Mouse (Mus musculus): ENCODE data around the gene Pced1b. TPM values are rescaled to one million over a fixed set of nuclear protein-coding genes. Genes with fewer than 3 reads are reported as not detected.

Pced1b gene
- polyA plus RNA-seq, 1 experiment from 2014 or later, result 6.4 TPM

DNA sequence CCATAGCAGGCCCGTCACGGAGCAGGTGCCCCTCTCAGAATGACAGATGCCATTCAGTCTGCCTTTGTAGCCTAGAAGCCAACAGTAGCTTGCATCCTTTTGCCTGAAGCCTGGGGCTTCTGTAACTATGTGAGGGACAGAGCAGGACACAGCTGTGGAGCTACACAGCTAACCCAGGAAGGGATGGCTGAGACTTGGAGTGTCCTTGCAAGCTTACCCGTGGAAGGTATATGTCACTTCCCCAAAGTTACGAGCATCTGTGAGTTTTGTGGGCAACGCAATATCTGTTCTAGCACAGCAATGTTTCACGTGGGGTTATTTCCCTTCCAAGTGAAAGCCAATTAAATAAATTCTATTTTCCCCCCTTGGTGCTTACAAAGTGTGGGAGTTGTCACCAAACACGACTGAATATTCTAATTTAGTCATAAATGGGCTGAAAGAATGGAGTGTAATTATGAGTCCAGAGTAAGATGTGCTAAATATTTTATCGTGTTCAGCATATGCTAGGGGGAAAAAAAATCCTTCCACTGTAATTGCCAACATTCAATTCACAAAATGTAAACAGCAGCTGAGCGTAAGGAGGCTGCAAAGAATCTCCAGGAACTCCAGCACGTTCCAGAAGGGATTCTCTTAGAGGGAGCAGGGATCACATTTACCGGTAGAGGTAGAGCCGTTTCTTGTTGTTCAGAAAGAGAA lies 168.0 kb downstream of the Pced1b start:
- no peak overlapping the region for H3K4me3 ChIP-seq
- no peak overlapping the region for H3K27ac ChIP-seq
- H3K27me3 ChIP-seq (replicated peaks), result no peaks in the 10 kb centered on the region; the same call in 1 of the 2 replicates
- H3K9ac ChIP-seq, result no peak overlapping the region
- H3K4me2 ChIP-seq, result no peak overlapping the region
- no peaks in the 10 kb centered on the region for H3K36me3 ChIP-seq
- WGBS (ENCODE audit: insufficient replicate concordance), result 68% methylated on average over 12 of the region's 12 CpGs
- H3K9me3 ChIP-seq (replicated peaks), result no peaks in the 10 kb centered on the region
- H3K4me1 ChIP-seq, result peaks cover 2% of the 10 kb centered on the region; the same call in 1 of the 2 replicates
- ATAC-seq, result no peak

DNA sequence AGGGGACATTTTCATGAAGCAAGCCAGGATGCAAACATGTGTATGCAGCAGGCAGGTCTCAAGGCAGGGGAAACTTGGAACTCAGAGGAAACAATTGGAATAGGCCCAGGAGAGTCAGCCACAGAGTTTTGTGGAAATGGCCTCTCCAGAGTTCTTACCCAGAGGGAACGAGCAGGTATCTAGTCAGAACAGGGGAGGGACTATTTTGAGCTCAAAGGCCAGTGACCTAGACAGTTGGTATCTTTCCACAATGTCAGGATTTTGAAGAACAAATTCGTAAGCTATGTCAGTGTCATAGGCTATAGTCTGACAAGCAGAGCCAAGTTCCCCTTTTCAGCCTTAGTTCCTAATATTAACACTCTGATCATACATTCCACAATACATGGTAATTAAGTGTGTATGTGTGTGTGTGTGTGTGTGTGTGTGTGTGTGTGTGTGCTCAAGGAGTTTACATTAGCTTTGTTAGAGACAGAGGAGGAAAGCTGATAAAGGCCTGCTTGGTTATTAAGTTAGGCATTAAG lies 168.6 kb downstream of the Pced1b start:
- H3K27me3 ChIP-seq (replicated peaks), result no peaks in the 10 kb centered on the region
- H3K27ac ChIP-seq, result no peak overlapping the region
- no peak overlapping the region for H3K4me3 ChIP-seq
- no peak overlapping the region for H3K4me2 ChIP-seq
- H3K9me3 ChIP-seq (replicated peaks), result no peaks in the 10 kb centered on the region
- WGBS (ENCODE audit: insufficient replicate concordance), result 28% methylated on average over 2 of the region's 2 CpGs
- H3K4me1 ChIP-seq, result peaks cover 2% of the 10 kb centered on the region; the same call in 1 of the 2 replicates
- ATAC-seq, result no peak
- no peak overlapping the region for H3K9ac ChIP-seq
- no peaks in the 10 kb centered on the region for H3K36me3 ChIP-seq

DNA sequence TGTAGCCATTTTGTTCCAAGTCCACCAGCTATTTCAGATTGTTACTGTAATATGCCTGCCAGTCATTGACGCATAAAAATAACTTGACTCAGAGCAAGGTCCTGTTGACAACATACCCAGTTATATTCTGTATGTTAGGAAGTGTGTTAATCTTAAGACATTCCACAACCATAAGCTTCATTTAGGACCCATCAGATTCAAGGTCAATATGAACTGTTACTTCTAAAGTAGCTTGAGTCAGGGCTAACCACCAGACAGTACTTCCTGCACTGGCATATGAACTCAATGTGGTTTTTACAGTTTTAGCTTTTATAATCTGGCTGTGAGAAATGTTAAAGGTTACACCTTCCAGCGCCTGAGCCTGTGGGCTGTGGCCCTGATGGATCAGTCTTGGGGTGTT lies 173.4 kb downstream of the Pced1b start:
- H3K9ac ChIP-seq, result no peak overlapping the region
- no peak for ATAC-seq
- no peak overlapping the region for H3K27ac ChIP-seq
- peaks cover 4% of the 10 kb centered on the region; the same call in 1 of the 2 replicates for H3K27me3 ChIP-seq (replicated peaks)
- H3K4me3 ChIP-seq, result no peak overlapping the region
- H3K9me3 ChIP-seq (replicated peaks), result no peaks in the 10 kb centered on the region
- H3K4me2 ChIP-seq, result no peak overlapping the region
- peaks cover 12% of the 10 kb centered on the region for H3K4me1 ChIP-seq
- H3K36me3 ChIP-seq, result no peaks in the 10 kb centered on the region
- WGBS (ENCODE audit: insufficient replicate concordance), result 68% methylated on average over 2 of the region's 2 CpGs

DNA sequence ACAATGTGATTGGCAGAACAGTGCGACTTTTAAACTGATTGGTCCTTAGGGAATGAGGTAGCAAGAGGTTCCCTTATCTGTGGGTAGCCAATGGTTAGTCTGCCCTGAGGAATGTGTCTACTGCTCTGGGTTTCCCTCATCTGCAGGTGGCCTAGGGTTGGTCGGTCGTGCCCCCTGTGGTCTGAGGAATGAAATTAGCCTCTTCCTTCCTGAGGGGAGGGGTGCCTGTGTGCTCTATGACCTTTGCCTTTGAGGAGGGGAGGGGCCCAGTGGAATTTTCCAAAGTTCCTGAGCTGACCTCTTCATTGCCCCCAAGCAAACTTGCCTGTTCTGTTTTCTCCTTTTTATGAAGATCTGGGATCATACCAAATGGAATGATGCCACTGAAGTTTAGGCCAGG lies 174.6 kb downstream of the Pced1b start:
- H3K4me2 ChIP-seq, result no peak overlapping the region
- no peaks in the 10 kb centered on the region for H3K36me3 ChIP-seq
- peaks cover 4% of the 10 kb centered on the region; the same call in 1 of the 2 replicates for H3K27me3 ChIP-seq (replicated peaks)
- no peak overlapping the region for H3K27ac ChIP-seq
- no peak overlapping the region for H3K4me3 ChIP-seq
- peaks cover 10% of the 10 kb centered on the region for H3K4me1 ChIP-seq
- no peaks in the 10 kb centered on the region for H3K9me3 ChIP-seq (replicated peaks)
- WGBS (ENCODE audit: insufficient replicate concordance), result 45% methylated on average over 3 of the region's 3 CpGs
- H3K9ac ChIP-seq, result no peak overlapping the region
- no peak for ATAC-seq

DNA sequence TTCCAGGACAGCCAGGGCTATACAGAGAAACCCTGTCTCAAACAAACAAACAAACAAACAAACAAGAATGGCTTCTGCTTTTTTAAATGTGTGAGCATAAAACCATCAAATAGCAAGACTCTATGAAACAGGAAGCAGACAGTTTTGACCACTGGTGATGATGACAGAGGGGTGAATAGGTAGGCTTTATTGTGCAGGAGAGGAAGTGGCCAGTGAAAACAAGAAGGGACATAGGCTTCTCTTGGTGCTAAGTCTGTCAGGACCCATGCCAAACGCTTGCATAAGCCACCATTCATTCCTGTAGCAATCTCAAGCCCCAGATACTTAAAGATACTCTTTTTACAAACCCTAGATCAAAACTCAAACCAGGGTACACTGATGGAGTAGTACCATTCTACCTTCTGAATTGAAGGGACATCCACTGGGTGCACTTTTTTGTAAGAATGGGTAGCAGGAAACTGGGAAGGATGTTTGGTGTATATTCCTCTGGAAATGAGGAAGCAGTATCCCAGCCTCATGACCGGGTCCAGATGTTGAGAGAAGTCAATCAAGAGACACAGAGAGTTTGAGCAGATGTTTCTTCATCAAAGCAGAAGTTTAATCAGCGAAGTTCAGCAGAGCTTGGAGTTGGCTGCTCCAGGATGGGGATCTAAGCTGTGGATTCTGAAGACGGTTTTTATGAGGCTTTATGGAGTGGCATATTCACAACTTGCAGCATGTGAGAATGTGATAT lies 175.5 kb downstream of the Pced1b start:
- Histone ChIP-seq H3K27ac (no peak overlapping the region), H3K9ac (no peak overlapping the region), H3K4me1 (peaks cover 10% of the 10 kb centered on the region), H3K4me2 (no peak overlapping the region), H3K36me3 (no peaks in the 10 kb centered on the region), H3K27me3 (replicated peaks) (peaks cover 4% of the 10 kb centered on the region; the same call in 1 of the 2 replicates), H3K9me3 (replicated peaks) (no peaks in the 10 kb centered on the region), H3K4me3 (no peak overlapping the region)
- WGBS (ENCODE audit: insufficient replicate concordance), result 34% methylated on average over 4 of the region's 4 CpGs
- ATAC-seq, result no peak

DNA sequence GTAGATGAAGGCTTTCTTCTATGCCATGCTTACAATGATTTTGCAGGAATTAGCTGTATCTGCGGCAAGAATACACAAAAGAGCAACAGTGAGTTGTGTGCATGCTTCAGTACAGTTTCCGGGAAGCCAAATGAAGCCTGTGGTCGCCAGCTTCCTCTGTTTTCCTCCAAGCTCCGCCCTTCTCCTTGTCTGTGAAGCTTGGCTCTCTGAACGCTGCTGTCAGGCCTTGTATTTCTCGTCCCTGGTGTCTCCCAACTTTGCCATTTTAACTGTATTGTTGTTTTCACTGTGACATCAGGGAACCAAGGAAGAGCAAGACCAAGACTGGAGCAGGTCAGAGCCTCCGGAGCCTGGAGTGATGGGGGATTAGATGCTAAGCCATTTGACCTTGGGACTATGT lies 177.5 kb downstream of the Pced1b start:
- Histone ChIP-seq H3K27ac (no peak overlapping the region), H3K4me2 (no peak overlapping the region), H3K27me3 (replicated peaks) (peaks cover 4% of the 10 kb centered on the region; the same call in 1 of the 2 replicates), H3K36me3 (no peaks in the 10 kb centered on the region), H3K9me3 (replicated peaks) (no peaks in the 10 kb centered on the region), H3K4me3 (no peak overlapping the region), H3K4me1 (peaks cover 10% of the 10 kb centered on the region), H3K9ac (no peak overlapping the region)
- no peak for ATAC-seq
- 31% methylated on average over 7 of the region's 7 CpGs for WGBS (ENCODE audit: insufficient replicate concordance)

DNA sequence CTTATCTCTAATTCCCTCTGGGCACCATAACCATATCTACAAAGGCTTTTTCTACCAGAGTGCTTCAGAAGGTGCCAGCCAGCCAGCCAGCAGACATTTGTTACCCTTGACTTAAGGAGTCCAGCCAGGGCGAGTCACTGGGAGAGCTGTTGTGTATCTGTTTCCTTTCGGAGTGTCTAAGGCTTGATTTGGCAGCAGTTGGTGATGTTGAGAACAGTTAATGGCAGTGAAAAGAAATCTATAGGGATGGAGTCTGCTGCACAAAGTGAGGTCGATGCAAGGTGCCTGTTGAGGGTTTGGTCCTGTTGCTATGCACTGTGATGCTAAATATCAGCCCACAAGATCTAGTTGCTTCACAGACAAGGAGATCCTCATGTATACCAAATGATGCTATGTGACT lies 178.1 kb downstream of the Pced1b start:
- no peaks in the 10 kb centered on the region for H3K9me3 ChIP-seq (replicated peaks)
- 59% methylated on average over 3 of the region's 3 CpGs for WGBS (ENCODE audit: insufficient replicate concordance)
- ATAC-seq, result no peak
- H3K27me3 ChIP-seq (replicated peaks), result peaks cover 4% of the 10 kb centered on the region; the same call in 1 of the 2 replicates
- no peak overlapping the region for H3K4me2 ChIP-seq
- H3K4me3 ChIP-seq, result no peak overlapping the region
- H3K4me1 ChIP-seq, result peaks cover 10% of the 10 kb centered on the region
- H3K27ac ChIP-seq, result no peak overlapping the region
- no peak overlapping the region for H3K9ac ChIP-seq
- no peaks in the 10 kb centered on the region for H3K36me3 ChIP-seq

DNA sequence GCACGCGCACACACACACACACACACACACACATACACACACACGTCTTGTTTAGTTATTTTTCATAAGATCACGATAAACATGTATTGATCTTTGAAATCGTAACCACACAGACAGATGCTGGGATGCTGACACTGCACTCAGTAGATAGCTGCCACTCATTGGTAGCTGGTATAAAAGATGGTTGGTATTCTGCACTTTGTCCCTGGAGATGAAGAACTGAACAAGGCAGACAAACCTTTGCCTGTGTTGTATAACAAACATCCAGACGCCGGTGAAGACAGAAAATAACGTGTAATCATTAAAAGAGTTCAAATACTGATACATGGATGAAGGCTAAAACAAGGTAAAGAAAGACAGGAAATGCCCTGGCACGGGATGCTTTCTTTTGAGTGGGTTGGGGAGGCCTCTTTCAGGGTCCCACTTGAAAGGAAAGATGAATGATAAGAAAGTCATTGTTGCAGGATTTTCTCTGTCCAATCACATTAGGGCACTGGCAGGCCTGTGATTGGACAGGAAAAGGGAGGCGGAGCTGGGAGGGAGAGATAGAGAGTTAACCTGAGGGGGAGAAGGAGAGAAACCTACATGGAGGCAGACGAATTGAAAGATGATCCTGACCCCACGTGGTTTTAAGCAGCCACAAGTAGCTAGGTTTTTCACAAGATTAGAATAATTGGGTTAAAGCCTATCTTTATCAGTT lies 182.4 kb downstream of the Pced1b start:
- ATAC-seq, result no peak
- H3K27me3 ChIP-seq (replicated peaks), result peaks cover 2% of the 10 kb centered on the region; the same call in 1 of the 2 replicates
- H3K4me3 ChIP-seq, result no peak overlapping the region
- no peaks in the 10 kb centered on the region for H3K9me3 ChIP-seq (replicated peaks)
- H3K27ac ChIP-seq, result no peak overlapping the region
- 68% methylated on average over 12 of the region's 12 CpGs for WGBS (ENCODE audit: insufficient replicate concordance)
- H3K36me3 ChIP-seq, result no peaks in the 10 kb centered on the region
- no peak overlapping the region for H3K4me2 ChIP-seq
- H3K4me1 ChIP-seq, result peaks cover 8% of the 10 kb centered on the region
- H3K9ac ChIP-seq, result no peak overlapping the region

DNA sequence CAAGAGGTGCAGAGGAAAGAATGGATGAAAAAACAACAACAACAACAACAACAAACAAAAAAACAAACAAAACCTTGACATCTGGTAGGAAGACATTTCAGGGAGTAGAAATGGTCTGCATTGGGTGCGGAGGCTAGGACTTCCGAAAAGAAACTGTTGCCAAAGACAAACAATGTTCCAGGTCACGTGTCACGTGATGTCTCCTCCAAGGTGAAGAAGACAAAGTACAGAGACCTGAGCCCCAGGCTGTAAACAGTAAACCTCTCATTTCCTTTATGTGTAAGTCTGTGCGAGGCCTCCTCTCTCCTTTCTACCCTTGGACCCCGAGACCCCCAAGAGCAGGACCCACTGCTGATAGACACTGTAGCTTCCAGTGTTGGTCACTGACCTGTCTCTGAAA lies 184.6 kb downstream of the Pced1b start:
- H3K4me1 ChIP-seq, result peaks cover 3% of the 10 kb centered on the region; the same call in 1 of the 2 replicates
- no peaks in the 10 kb centered on the region for H3K27me3 ChIP-seq (replicated peaks)
- no peak overlapping the region for H3K9ac ChIP-seq
- H3K36me3 ChIP-seq, result no peaks in the 10 kb centered on the region
- no peak overlapping the region for H3K27ac ChIP-seq
- 73% methylated on average over 6 of the region's 6 CpGs for WGBS (ENCODE audit: insufficient replicate concordance)
- no peak overlapping the region for H3K4me2 ChIP-seq
- H3K4me3 ChIP-seq, result no peak overlapping the region
- no peaks in the 10 kb centered on the region for H3K9me3 ChIP-seq (replicated peaks)
- no peak for ATAC-seq

DNA sequence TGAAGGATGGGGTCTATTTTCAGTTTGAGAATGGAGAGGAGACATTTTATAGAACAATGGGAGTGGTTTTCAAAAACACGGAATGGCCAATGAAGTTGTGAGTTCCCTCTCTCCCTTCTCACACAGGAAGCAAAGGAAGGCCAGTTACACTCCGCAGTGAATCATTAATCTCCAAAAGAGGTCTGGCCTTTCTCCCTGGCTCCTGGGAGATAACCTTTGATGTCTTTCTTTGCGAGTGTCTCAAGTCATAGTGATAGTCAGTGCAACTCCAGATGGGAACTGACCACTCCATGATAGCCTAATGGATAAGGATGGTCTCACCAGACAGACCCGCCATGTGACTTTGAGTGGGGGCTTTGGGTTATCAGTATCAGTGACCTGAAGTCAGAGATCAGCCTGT lies 185.3 kb downstream of the Pced1b start:
- H3K4me3 ChIP-seq, result no peak overlapping the region
- H3K27me3 ChIP-seq (replicated peaks), result no peaks in the 10 kb centered on the region
- H3K36me3 ChIP-seq, result no peaks in the 10 kb centered on the region
- no peak overlapping the region for H3K9ac ChIP-seq
- no peaks in the 10 kb centered on the region for H3K9me3 ChIP-seq (replicated peaks)
- peaks cover 3% of the 10 kb centered on the region; the same call in 1 of the 2 replicates for H3K4me1 ChIP-seq
- H3K27ac ChIP-seq, result no peak overlapping the region
- 26% methylated on average over 4 of the region's 4 CpGs for WGBS (ENCODE audit: insufficient replicate concordance)
- ATAC-seq, result no peak
- no peak overlapping the region for H3K4me2 ChIP-seq
